Mouse (Mus musculus): ENCODE measurements around the gene Gabbr2.

DNA sequence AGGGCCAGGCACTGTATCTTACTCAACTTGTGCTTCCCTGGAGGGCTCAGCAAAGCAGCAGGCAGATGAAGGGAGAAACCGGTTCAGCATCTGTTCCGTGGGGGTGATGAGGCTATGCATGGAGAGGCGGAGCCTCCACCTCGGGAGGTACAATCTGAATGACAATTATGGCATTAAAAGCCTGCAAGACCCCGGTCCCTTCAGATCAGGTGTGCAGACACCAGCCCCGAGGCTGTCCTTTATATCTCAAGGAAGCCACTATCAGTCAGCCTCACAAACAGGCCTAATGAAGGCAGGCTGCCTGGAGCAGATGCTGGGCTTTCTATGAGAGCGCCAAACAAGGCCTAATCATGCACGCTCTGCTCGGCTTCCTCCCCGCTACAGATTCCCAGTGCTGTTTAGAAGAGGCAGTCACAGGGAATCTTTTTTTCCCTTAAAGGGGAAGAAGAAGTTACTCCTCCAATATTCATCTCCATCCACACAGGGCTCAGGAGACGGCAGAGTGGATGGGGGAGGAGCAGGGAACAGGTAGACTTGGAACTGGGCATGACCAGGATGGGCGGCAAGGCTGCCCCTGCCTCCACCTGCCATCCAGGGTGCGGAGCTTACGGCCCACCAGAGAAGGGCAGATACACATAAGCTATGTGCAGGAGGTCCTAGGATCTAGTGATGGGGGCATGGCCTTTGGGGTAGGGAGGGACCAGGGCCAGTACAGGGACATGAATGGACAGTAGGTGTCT is 244.5 kb downstream of the Gabbr2 start:
- TF ChIP-seq POLR2A (IDR thresholded peaks at IDR 0.05; ENCODE audit: borderline replicate concordance, insufficient read depth, low read length) (no peak), CTCF (IDR thresholded peaks at IDR 0.05; ENCODE audit: borderline replicate concordance, insufficient read depth, low read depth, low read length) (no peak)

Measured in cerebellum, adult 2 months (tissue).